Mouse (Mus musculus): Measurements from ENCODE around the gene Rps6kb2. TPM values are rescaled to one million over a fixed set of nuclear protein-coding genes. Genes with fewer than 3 reads are reported as not detected.

Rps6kb2 gene
- polyA plus RNA-seq (2012; rRNA removed) = 14.6 and 16.1 TPM in 2 replicates

GRCm38 (mm10) chr19:4162646-4163542, at the start of gene Rps6kb2:
Gene Rps6kb2 (minus strand): TSS chr19:4163354.

GRCm38 (mm10) chr19:4201291-4201909, 38.2 kb upstream of the Rps6kb2 start, which contains the start of gene Rad9a:
Gene Rad9a (minus strand): TSS chr19:4201662.

GRCm38 (mm10) chr19:4191528-4192250, 28.5 kb upstream of the Rps6kb2 start, which contains the start of gene Ppp1ca:
Gene Ppp1ca (plus strand): TSS chr19:4192065.

GRCm38 (mm10) chr19:4190831-4191334, 27.7 kb upstream of the Rps6kb2 start, which contains the start of gene Tbc1d10c:
Gene Tbc1d10c (minus strand): TSS chr19:4191284.

GRCm38 (mm10) chr19:4175368-4175947, 12.3 kb upstream of the Rps6kb2 start, which contains the start of gene Carns1:
Gene Carns1 (minus strand): TSS chr19:4175479.

GRCm38 (mm10) chr19:4153232-4153654, 9.9 kb downstream of the Rps6kb2 start, which contains the start of gene Ptprcap:
Gene Ptprcap (plus strand): TSS chr19:4153604.

GRCm38 (mm10) chr19:4148491-4148806, 14.7 kb downstream of the Rps6kb2 start, which contains the start of gene Coro1b:
Gene Coro1b (plus strand): TSS chr19:4148619.

GRCm38 (mm10) chr19:4143759-4144268, 19.3 kb downstream of the Rps6kb2 start, which contains the start of gene Cabp4:
Gene Cabp4 (minus strand): TSS chr19:4144033.

GRCm38 (mm10) chr19:4139446-4139845, 23.7 kb downstream of the Rps6kb2 start, which contains the start of gene Gpr152:
Gene Gpr152 (plus strand): TSS chr19:4139787.

GRCm38 (mm10) chr19:4125741-4126696, 37.1 kb downstream of the Rps6kb2 start, which contains the start of gene Aip:
Gene Aip (minus strand): TSS chr19:4125858.

Other genes starting within 250 kb of the Rps6kb2 start
- 9.4 and 9.6 TPM in 2 replicates for gene Aldh3b1, start 233.5 kb downstream of the Rps6kb2 start, polyA plus RNA-seq (2012; rRNA removed)
- gene Unc93b1, start 228.2 kb downstream of the Rps6kb2 start, polyA plus RNA-seq (2012; rRNA removed) = 56.6 and 56.7 TPM in 2 replicates
- 0.14 and 0.28 TPM in 2 replicates for gene Aldh3b3, start 204.7 kb downstream of the Rps6kb2 start, polyA plus RNA-seq (2012; rRNA removed)
- gene Aldh3b2, start 191.0 kb downstream of the Rps6kb2 start, polyA plus RNA-seq (2012; rRNA removed) = 0.11 and 0.17 TPM in 2 replicates
- 11.6 and 14.0 TPM in 2 replicates for gene Acy3, start 176.8 kb downstream of the Rps6kb2 start, polyA plus RNA-seq (2012; rRNA removed)
- not detected in 2 replicates for gene Tbx10, start 170.6 kb downstream of the Rps6kb2 start, polyA plus RNA-seq (2012; rRNA removed)
- gene Nudt8, start 162.8 kb downstream of the Rps6kb2 start, polyA plus RNA-seq (2012; rRNA removed) = 2.2 and 2.5 TPM in 2 replicates
- gene Gm49405, start 162.7 kb downstream of the Rps6kb2 start, polyA plus RNA-seq (2012; rRNA removed) = 0.61 and 0.75 TPM in 2 replicates
- gene Doc2g, start 160.0 kb downstream of the Rps6kb2 start, polyA plus RNA-seq (2012; rRNA removed) = 1.7 and 2.2 TPM in 2 replicates
- gene Ndufv1, start 150.5 kb downstream of the Rps6kb2 start, polyA plus RNA-seq (2012; rRNA removed) = 80.0 and 84.9 TPM in 2 replicates
- 320 and 356 TPM in 2 replicates for gene Gstp1, start 125.4 kb downstream of the Rps6kb2 start, polyA plus RNA-seq (2012; rRNA removed)
- 5.6 and 7.9 TPM in 2 replicates for gene Gstp2, start 117.3 kb downstream of the Rps6kb2 start, polyA plus RNA-seq (2012; rRNA removed)
- 225 and 276 TPM in 2 replicates for gene Gstp3, start 103.8 kb downstream of the Rps6kb2 start, polyA plus RNA-seq (2012; rRNA removed)
- 0.32 and 0.84 TPM in 2 replicates for gene Cabp2, start 81.8 kb downstream of the Rps6kb2 start, polyA plus RNA-seq (2012; rRNA removed)
- 72.2 and 73.8 TPM in 2 replicates for gene Cdk2ap2, start 66.2 kb downstream of the Rps6kb2 start, polyA plus RNA-seq (2012; rRNA removed)
- 13.3 and 16.3 TPM in 2 replicates for gene Pitpnm1, start 63.4 kb downstream of the Rps6kb2 start, polyA plus RNA-seq (2012; rRNA removed)
- 35.5 and 43.9 TPM in 2 replicates for gene Aip, start 37.5 kb downstream of the Rps6kb2 start, polyA plus RNA-seq (2012; rRNA removed)
- gene Gpr152, start 23.6 kb downstream of the Rps6kb2 start, polyA plus RNA-seq (2012; rRNA removed) = not detected in 2 replicates
- gene Cabp4, start 19.3 kb downstream of the Rps6kb2 start, polyA plus RNA-seq (2012; rRNA removed) = 0.22 and 0.31 TPM in 2 replicates
- 80.4 and 82.0 TPM in 2 replicates for gene Coro1b, start 14.7 kb downstream of the Rps6kb2 start, polyA plus RNA-seq (2012; rRNA removed)
- 21.9 and 27.1 TPM in 2 replicates for gene Ptprcap, start 9.8 kb downstream of the Rps6kb2 start, polyA plus RNA-seq (2012; rRNA removed)
- 2.3 and 2.4 TPM in 2 replicates for gene Carns1, start 12.1 kb upstream of the Rps6kb2 start, polyA plus RNA-seq (2012; rRNA removed)
- 9.0 and 11.5 TPM in 2 replicates for gene Tbc1d10c, start 27.9 kb upstream of the Rps6kb2 start, polyA plus RNA-seq (2012; rRNA removed)
- 176 and 177 TPM in 2 replicates for gene Ppp1ca, start 28.7 kb upstream of the Rps6kb2 start, polyA plus RNA-seq (2012; rRNA removed)
- 13.6 and 14.5 TPM in 2 replicates for gene Rad9a, start 38.3 kb upstream of the Rps6kb2 start, polyA plus RNA-seq (2012; rRNA removed)
- 2.0 and 2.2 TPM in 2 replicates for gene Clcf1, start 50.9 kb upstream of the Rps6kb2 start, polyA plus RNA-seq (2012; rRNA removed)
- not detected in 2 replicates for gene AC109138.7, start 51.0 kb upstream of the Rps6kb2 start, polyA plus RNA-seq (2012; rRNA removed)
- gene Pold4, start 68.5 kb upstream of the Rps6kb2 start, polyA plus RNA-seq (2012; rRNA removed) = 34.3 and 34.5 TPM in 2 replicates
- gene Ssh3, start 105.8 kb upstream of the Rps6kb2 start, polyA plus RNA-seq (2012; rRNA removed) = 7.4 and 8.0 TPM in 2 replicates
- gene Ankrd13d, start 119.8 kb upstream of the Rps6kb2 start, polyA plus RNA-seq (2012; rRNA removed) = 2.0 and 2.2 TPM in 2 replicates
- gene Grk2, start 142.9 kb upstream of the Rps6kb2 start, polyA plus RNA-seq (2012; rRNA removed) = 35.7 and 42.3 TPM in 2 replicates
- 17.7 and 20.3 TPM in 2 replicates for gene Kdm2a, start 234.9 kb upstream of the Rps6kb2 start, polyA plus RNA-seq (2012; rRNA removed)